Mouse (Mus musculus): Measurements from ENCODE around the gene Zfp846. TPM values are rescaled to one million over a fixed set of nuclear protein-coding genes. Genes with fewer than 3 reads are reported as not detected.

Zfp846 gene
- polyA plus RNA-seq (2015; fragmentation: Nextera tagmentation; extraction: Ambion mirVana): 36.3 and 38.9 TPM in 2 replicates

DNA sequence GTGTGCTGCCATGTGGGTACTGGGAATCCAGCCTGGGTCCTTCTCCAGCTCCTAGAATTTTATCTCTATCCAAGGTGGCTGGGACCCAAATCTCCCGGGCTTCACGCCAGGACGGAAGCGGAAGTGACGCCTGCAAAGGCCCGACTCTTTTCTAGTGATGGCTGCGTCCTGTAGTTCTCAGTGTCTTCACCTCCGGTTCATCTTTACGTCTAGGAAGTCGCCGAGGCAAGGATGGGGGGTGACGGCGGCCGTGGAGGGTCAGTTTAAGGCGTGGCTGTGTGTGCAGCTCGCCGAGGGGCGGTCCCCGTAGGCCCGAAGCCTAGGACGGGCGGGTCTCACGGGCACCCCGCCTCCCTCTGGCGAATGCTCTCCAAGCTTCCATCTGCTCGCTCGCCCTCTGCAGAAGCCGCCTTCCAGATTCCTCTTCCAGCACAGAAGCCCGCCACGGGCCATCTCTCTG, at the start of gene Zfp846:
Zfp846 (plus strand) TSS at position 117 of the 460 bp plus-strand sequence.

DNA sequence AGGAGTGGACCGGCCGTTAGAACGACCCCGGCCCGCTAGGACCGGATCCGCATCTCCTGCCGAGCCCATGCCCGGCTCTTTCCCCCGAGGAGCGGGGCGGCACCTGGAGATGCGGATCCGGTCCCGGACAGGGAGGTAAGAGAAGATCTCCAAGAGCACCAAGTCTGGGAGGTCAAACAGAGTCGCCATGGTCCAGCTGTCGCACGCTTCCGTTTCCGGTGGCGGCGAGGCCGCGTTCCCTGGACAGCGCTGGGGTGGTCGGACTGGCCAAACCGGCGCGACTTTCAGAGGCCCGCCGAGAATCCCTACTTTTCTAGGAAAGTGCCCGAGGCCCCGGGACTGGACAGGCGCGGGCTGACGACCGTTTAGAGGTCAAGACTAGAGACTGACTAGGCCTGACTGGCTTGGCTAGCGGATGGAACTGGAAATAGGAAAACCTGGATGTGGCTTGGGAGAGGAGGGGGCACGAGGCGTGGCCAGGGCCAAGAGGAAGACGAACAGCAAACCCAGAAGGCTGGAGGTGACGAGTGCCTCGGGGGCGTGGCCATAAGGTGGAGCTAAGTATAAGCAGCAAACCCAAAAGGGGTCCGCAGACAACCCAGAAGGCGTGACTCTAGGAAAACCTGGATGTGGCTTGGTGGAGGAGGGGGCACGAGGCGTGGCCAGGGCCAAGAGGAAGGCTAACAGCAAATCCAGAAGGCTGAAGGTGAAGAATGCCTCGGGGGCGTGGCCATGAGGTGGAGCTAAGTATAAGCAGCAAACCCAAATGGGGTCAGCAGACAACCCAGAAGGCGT, 61.2 kb downstream of the Zfp846 start, which contains the start of gene Ubl5:
Ubl5 (plus strand) TSS at position 778 of the 795 bp plus-strand sequence.

DNA sequence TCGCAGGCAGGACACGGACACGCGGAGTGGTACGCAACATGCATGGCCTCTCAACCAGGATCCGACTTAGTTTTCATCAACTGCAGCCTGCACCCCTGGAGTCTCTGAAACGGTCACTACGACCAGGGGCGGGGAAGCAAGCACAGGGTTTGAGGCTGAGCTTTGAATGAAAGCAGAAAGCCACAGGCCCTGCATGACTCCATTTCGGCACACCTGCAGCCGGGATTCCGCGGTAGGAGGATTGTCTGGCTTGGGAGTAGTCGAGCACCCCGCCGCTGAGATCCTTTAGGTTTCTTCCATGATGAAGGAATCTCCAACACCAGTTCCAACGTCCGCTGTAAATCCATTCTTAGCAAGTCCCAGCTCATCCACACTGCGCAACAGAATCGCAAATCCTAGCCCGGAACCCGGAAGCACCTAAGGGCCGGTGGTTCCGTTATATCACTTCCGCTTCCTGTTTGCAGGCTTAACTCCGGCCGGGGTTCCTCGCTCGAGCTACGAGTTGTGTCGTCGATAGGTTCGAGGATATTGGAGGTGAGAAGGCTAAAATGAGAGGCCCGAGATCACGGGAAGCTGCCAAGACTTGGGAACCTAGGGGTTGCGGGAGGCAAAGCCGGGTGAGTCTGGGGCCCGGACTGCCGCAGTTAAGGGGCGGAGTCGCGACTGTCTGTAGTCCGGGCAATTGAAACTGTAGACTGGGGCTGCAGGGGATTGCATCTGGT, 63.4 kb downstream of the Zfp846 start, which contains the start of gene Fbxl12:
Fbxl12 (minus strand) TSS at position 408 of the 722 bp plus-strand sequence.

DNA sequence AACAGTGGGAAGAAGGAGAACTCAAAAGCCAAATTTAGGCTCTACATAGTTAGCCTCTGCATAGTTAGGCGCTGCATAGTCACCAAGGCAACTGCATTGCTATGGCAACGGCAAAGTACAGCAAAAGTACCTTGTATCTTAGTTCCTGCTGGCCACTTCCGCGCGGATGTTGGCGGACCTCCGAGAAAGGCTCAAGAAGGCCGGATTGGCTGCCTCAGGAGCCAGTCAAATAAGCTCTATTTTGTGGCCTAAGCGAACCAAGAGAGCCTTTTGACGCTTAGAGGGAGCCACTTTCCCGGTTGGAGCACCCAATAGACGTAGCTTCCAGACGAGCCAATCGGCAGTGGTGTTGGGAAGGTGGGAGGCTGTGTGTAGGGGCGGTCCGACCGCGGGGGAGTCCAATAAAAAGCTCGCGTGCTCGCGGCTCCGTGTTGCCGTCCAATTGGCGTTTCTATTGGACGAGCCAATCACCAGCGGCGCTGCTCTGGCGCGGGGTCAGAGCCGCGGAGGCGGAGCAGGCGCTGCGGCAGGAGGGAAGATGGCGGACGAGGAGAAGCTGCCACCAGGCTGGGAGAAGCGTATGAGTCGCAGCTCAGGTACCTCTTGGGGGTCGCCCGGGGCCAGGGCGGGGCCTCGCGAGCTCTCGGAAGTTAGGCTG, 70.6 kb downstream of the Zfp846 start, which contains the start of gene Pin1:
Pin1 (plus strand) TSS at position 494 of the 658 bp plus-strand sequence.

Other genes with a start within 250 kb of the Zfp846 start
- gene Olfr18, start 245.2 kb upstream of the Zfp846 start, polyA plus RNA-seq (2015; fragmentation: Nextera tagmentation; extraction: Ambion mirVana): not detected in 2 replicates
- 50.5 and 58.6 TPM in 2 replicates for gene Zfp560, start 196.1 kb upstream of the Zfp846 start, polyA plus RNA-seq (2015; fragmentation: Nextera tagmentation; extraction: Ambion mirVana)
- 6.1 and 8.2 TPM in 2 replicates for gene Zfp26, start 121.1 kb upstream of the Zfp846 start, polyA plus RNA-seq (2015; fragmentation: Nextera tagmentation; extraction: Ambion mirVana)
- 27.3 and 30.3 TPM in 2 replicates for gene Zfp426, start 88.5 kb upstream of the Zfp846 start, polyA plus RNA-seq (2015; fragmentation: Nextera tagmentation; extraction: Ambion mirVana)
- gene Zfp266, start 59.9 kb upstream of the Zfp846 start, polyA plus RNA-seq (2015; fragmentation: Nextera tagmentation; extraction: Ambion mirVana): 44.6 and 45.5 TPM in 2 replicates
- gene Ubl5, start 61.6 kb downstream of the Zfp846 start, polyA plus RNA-seq (2015; fragmentation: Nextera tagmentation; extraction: Ambion mirVana): 558 and 629 TPM in 2 replicates
- gene Fbxl12, start 63.5 kb downstream of the Zfp846 start, polyA plus RNA-seq (2015; fragmentation: Nextera tagmentation; extraction: Ambion mirVana): 9.4 and 10.7 TPM in 2 replicates
- 71.6 and 74.9 TPM in 2 replicates for gene Pin1, start 70.8 kb downstream of the Zfp846 start, polyA plus RNA-seq (2015; fragmentation: Nextera tagmentation; extraction: Ambion mirVana)
- 198 and 237 TPM in 2 replicates for gene Olfm2, start 165.1 kb downstream of the Zfp846 start, polyA plus RNA-seq (2015; fragmentation: Nextera tagmentation; extraction: Ambion mirVana)
- 2.1 and 2.4 TPM in 2 replicates for gene Col5a3, start 233.8 kb downstream of the Zfp846 start, polyA plus RNA-seq (2015; fragmentation: Nextera tagmentation; extraction: Ambion mirVana)
- gene Rdh8, start 237.2 kb downstream of the Zfp846 start, polyA plus RNA-seq (2015; fragmentation: Nextera tagmentation; extraction: Ambion mirVana): not detected in 2 replicates

Measured in neural tube, postnatal 0 days (tissue).